Mouse (Mus musculus) intestine, embryonic 14.5 days (tissue): ENCODE measurements around the gene Stxbp4. TPM values are rescaled to one million over a fixed set of nuclear protein-coding genes. Genes with fewer than 3 reads are reported as not detected.

Experiments
- ATAC-seq: fragments of 200-750 bp; cut with Nextera tagmentation; replicated peaks from 2 replicates; pipeline ENCODE4 v1.8.0; 2017; ENCODE audit warnings: low read depth, moderate number of reproducible peaks, moderate TSS enrichment, moderate library complexity; ENCODE audit not compliant: low FRiP score, low TSS enrichment
- DNase-seq: peaks from one replicate; pipeline ENCODE4 v3.0.0-alpha.2; 2018; ENCODE audit warnings: low spot score
- H3K27ac ChIP-seq: fragments of 300-500 bp; sonication (generic); 2 replicates; pipeline ENCODE4 v1.5.1; 2014; ENCODE audit warnings: low read depth, mild to moderate bottlenecking, control low read depth
- H3K27me3 ChIP-seq: fragments of 300-500 bp; sonication (generic); replicated peaks from 2 replicates; pipeline ENCODE4 v1.6.1; 2014; ENCODE audit warnings: low read length, control low read depth; ENCODE audit not compliant: control insufficient read depth, insufficient read depth
- H3K36me3 ChIP-seq: fragments of 300-500 bp; sonication (generic); 2 replicates; pipeline ENCODE4 v1.6.1; 2014; ENCODE audit warnings: low read length, control low read depth; ENCODE audit not compliant: control insufficient read depth, insufficient read depth
- H3K4me1 ChIP-seq: fragments of 300-500 bp; sonication (generic); replicated peaks from 2 replicates; pipeline ENCODE4 v1.6.1; 2014; ENCODE audit warnings: low read length, control low read depth, mixed read lengths; ENCODE audit not compliant: control insufficient read depth, insufficient read depth
- H3K4me2 ChIP-seq: fragments of 300-500 bp; sonication (generic); 2 replicates; pipeline ENCODE4 v1.6.1; 2014; ENCODE audit warnings: low read length
- H3K4me3 ChIP-seq: fragments of 300-500 bp; sonication (generic); 2 replicates; pipeline ENCODE4 v1.5.1; 2014; ENCODE audit warnings: low read depth, low read length, control low read depth, mixed read lengths
- H3K9ac ChIP-seq: fragments of 300-500 bp; sonication (generic); 2 replicates; pipeline ENCODE4 v1.6.1; 2014; ENCODE audit warnings: mild to moderate bottlenecking, low read length
- H3K9me3 ChIP-seq: fragments of 300-500 bp; sonication (generic); 2 replicates; pipeline ENCODE4 v1.6.1; 2016; ENCODE audit warnings: low read length, control low read depth; ENCODE audit not compliant: control insufficient read depth
- WGBS: fragments of 180-500 bp; shearing (Covaris S2); extraction: QIAGEN DNeasy Blood & Tissue Kit; methylation state at CpG from one replicate; pipeline ENCODE4 v1.1.7; 2014; 5-methylcytosine and 5-hydroxymethylcytosine counted together
- polyA plus RNA-seq: library from polyadenylated mRNA; unstranded; fragments of >200 nt; fragmentation: Nextera tagmentation; extraction: Ambion mirVana; gene quantifications from 2 replicates; pipeline ENCODE4 v1.2.1, GENCODE M21; 2014

The Stxbp4 gene
- polyA plus RNA-seq, 1 experiment from 2014 or later: 18.7 TPM

DNA sequence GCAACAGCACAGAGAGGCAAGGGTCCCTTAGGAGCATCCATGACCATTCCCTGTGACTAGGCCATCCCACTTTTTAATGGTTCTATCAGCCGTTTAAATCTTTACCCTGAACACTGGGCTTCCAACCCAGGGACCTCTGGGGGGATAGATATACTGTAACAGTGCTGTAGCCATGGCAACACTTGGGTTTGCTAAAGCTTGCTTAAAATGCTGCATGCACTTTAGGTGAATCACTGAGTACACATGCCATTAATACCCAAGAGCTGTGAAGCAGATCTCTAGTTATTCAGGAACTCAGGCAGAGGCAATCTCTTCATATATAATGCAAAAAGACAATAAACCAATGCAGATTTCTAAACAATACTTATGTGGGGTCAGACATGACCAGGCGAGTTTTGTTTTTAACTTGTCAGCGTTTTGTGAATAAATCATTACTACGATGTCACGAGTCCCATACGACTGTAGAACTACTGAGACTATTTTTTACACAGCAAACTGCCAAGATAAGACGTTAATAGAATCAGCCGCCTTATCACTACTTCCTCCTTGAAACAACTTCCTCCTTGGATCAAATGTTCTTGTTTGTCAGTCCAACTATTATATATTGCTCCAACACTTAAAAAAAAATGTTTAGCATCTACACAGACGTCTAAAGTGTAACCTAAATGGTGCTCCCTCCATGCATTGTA, 79.4 kb downstream of the Stxbp4 start:
- Histone ChIP-seq H3K36me3 (no peaks in the 10 kb centered on the region), H3K27me3 (no peaks in the 10 kb centered on the region), H3K4me3 (no peak overlapping the region), H3K9me3 (no peaks in the 10 kb centered on the region), H3K9ac (no peak overlapping the region), H3K4me2 (no peak overlapping the region), H3K4me1 (no peaks in the 10 kb centered on the region), H3K27ac (no peak overlapping the region)
- DNase-seq: no peak
- no peak for ATAC-seq
- 62% methylated on average over 9 of the region's 9 CpGs for WGBS

DNA sequence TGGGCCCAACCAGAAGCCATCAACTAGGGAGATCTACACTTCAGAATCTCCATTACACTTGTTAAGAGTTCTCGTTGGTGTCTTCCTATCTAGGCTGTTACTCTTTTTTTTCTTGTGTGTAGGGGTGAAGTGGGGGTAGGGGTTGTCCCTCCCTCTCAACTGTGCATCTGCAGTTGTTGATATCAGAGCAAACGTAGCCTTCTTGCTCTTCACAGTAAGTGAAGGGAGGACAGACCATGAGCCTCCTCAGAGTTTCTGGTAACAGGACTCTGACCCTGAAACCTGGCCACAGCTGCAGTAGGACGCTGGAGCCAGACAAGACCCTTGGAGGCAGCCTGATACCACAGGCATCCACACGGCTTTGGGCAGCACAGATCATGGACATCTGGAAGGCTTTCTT, 81.4 kb downstream of the Stxbp4 start:
- 67% methylated on average over 4 of the region's 4 CpGs for WGBS
- ATAC-seq: no peak
- no peak for DNase-seq
- Histone ChIP-seq H3K27me3 (no peaks in the 10 kb centered on the region), H3K9ac (no peak overlapping the region), H3K27ac (no peak overlapping the region), H3K9me3 (no peaks in the 10 kb centered on the region), H3K36me3 (no peaks in the 10 kb centered on the region), H3K4me3 (no peak overlapping the region), H3K4me2 (no peak overlapping the region), H3K4me1 (no peaks in the 10 kb centered on the region)

DNA sequence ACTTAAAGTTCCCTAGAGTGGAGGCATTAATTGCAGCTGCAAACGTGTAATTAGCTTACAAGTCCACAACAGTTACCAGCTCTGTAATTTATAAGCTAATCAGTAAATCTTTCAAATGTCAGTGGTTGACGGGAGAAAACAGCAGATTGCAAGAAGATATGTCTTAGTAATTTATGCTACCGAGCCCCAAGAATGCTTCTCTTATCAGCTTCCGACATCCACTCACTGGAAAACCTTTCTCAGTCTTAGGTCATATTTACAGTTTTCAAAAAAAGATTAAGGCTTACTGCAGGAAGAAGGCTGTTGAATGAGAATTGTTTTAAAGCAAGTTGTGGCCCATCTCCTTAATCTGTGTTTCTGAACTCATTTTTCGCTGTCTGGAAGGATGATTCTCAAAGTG, 83.9 kb downstream of the Stxbp4 start:
- no peaks in the 10 kb centered on the region for H3K9me3 ChIP-seq
- H3K9ac ChIP-seq: no peak overlapping the region
- no peak overlapping the region for H3K27ac ChIP-seq
- no peaks in the 10 kb centered on the region for H3K4me1 ChIP-seq
- WGBS: 49% methylated on average over 5 of the region's 5 CpGs
- ATAC-seq: no peak
- no peak overlapping the region for H3K4me3 ChIP-seq
- H3K36me3 ChIP-seq: no peaks in the 10 kb centered on the region
- no peak for DNase-seq
- H3K4me2 ChIP-seq: no peak overlapping the region
- H3K27me3 ChIP-seq: no peaks in the 10 kb centered on the region

DNA sequence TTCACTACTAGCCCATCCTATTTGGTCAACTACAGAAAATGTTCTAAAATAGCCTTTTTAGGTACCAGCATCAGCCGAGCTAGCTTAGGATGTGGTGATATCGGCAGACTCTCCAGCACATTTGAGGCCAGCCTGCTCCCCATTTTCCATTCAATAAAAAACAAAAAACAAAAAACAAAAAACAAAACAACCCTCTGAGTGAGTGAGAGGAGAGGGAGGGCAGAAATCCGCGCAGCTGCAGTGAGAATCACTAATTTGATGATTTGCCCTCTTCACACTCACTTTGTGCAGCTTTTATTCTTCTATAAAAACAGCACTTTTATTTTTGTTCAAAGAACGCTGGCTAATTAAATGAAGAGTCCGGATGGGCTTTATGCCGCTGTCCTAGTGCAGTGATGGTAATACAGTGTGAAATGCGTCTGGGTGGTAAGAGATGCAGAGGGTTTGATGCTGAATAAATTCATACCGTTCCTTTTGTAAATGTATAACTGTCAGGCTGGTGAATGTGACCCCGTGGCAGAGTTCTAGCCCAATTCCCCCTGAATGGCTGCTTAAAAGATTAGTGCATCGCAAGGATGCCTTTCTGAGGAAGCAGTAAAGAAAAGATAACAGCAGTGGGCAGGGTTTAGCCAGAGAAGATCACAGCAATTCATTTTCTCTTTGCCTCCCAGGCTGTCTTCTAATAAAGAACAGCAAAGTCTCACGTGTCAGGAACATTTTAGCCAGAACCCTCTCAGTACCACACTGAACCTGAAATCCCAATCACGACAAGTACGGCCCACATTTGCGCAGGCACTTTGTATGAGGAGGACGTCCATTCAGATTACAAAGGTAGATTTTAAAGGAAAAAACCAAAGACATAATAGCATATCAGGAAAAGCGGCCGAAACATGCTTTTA, 85.3 kb downstream of the Stxbp4 start:
- Histone ChIP-seq H3K9me3 (no peaks in the 10 kb centered on the region), H3K9ac (no peak overlapping the region), H3K27me3 (no peaks in the 10 kb centered on the region), H3K4me2 (no peak overlapping the region), H3K4me1 (no peaks in the 10 kb centered on the region), H3K27ac (no peak overlapping the region), H3K36me3 (no peaks in the 10 kb centered on the region), H3K4me3 (no peak overlapping the region)
- DNase-seq (no peak), ATAC-seq (no peak)
- 70% methylated on average over 18 of the region's 18 CpGs for WGBS

DNA sequence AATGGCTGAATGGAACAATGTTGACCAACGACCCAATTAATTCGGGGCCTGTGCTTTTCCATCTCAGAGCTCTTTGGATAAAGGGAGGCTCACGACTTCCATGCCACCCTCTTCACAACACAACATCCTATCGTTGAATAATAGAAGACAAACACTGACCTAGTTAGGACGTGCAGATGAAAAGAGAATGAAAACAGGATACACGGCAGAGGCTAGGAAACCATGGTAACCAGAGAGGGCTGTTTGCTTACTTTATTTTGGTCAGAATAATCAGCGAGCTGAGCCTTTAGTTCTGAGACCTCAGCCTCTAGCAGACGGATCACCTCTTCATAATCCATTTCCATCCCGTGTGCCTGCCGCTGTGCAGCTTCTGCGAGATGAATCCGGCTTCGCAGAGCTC, 89.3 kb downstream of the Stxbp4 start:
- Histone ChIP-seq H3K9ac (no peak overlapping the region), H3K27me3 (no peaks in the 10 kb centered on the region), H3K4me1 (no peaks in the 10 kb centered on the region), H3K36me3 (0 out of 2 replicates have a peak, but pooled peaks cover 3% of the 10 kb centered on the region), H3K9me3 (no peaks in the 10 kb centered on the region), H3K4me2 (no peak overlapping the region), H3K4me3 (no peak overlapping the region), H3K27ac (no peak overlapping the region)
- WGBS: 55% methylated on average over 13 of the region's 13 CpGs
- DNase-seq: no peak
- ATAC-seq: no peak

DNA sequence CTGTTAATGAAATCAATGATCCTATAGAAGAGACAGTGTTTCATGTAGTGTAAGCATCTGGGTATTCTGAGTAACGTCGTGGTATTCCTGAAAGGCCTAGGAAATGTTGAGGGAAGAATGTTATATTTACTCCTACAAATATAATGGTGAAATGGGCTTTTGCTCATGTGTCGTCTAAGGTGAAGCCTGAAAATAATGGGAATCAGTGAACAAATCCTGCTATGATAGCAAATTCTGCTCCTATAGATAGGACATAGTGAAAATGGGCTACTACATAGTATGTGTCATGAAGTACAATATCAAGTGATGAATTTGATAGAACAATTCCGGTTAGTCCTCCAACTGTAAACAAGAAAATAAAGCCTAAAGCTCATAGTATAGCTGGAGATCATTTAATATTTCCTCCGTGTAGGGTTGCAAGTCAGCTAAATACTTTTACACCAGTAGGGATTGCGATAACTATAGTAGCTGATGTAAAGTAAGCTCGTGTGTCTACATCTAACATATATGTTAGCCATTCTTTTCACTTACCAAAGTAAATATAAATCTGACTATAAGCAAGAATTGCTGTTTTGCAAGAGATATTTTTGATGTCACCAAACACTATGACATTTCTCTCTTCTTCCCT, 99.1 kb downstream of the Stxbp4 start:
- ATAC-seq (no peak), DNase-seq (no peak)
- no peak overlapping the region for H3K27ac ChIP-seq
- 92% methylated on average over 7 of the region's 7 CpGs for WGBS
- H3K36me3 ChIP-seq: peaks cover 16% of the 10 kb centered on the region
- no peak overlapping the region for H3K4me3 ChIP-seq
- no peaks in the 10 kb centered on the region for H3K27me3 ChIP-seq
- no peaks in the 10 kb centered on the region for H3K4me1 ChIP-seq
- no peak overlapping the region for H3K4me2 ChIP-seq
- no peak overlapping the region for H3K9ac ChIP-seq
- H3K9me3 ChIP-seq: no peaks in the 10 kb centered on the region

DNA sequence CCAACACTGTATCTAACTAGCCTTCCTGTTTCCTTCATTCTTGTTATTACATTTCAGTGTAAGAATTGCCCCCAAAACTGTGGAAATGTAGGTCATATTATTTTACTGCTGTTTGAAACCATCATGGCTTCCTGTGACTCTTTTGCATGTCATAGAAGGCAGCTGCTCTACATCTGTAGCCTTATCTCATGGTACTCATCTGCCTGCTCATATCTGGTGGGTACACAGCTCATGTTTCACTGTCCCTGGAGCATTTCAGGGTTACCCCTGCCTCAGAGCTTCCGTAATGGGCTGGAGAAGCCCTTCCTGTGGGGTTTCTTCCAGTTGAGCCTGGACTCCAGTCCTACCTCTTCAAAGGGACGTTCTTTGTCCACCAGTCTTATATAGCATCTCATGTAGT, 112.6 kb downstream of the Stxbp4 start:
- ATAC-seq (no peak), DNase-seq (no peak)
- Histone ChIP-seq H3K9me3 (no peaks in the 10 kb centered on the region), H3K4me1 (no peaks in the 10 kb centered on the region), H3K4me2 (no peak overlapping the region), H3K27ac (no peak overlapping the region), H3K27me3 (no peaks in the 10 kb centered on the region), H3K36me3 (0 out of 2 replicates have a peak, but pooled peaks cover 2% of the 10 kb centered on the region), H3K4me3 (no peak overlapping the region), H3K9ac (no peak overlapping the region)
- 68% methylated on average over 2 of the region's 2 CpGs for WGBS

DNA sequence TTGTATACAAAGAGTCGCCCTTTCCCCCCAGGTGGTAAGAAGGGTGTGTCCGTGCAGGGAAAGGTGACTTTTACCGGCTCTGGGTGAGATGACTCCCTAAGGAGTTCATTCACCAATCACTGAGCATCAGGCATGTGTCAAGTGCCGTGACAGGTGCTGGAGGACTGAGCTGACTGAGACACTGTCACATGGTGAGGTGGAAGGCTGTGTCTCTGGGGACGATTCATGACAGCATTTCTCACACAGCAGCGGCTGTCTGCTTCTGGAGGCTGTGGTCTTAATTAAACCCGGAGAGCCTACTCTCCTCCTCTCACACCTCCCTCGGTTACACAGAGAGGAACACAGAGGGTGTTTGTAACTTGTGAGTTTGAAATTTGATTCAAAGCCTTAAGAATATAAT, 116.8 kb downstream of the Stxbp4 start:
- no peak for DNase-seq
- no peak for ATAC-seq
- H3K4me3 ChIP-seq: no peak overlapping the region
- H3K4me1 ChIP-seq: no peaks in the 10 kb centered on the region
- no peaks in the 10 kb centered on the region for H3K9me3 ChIP-seq
- H3K27me3 ChIP-seq: no peaks in the 10 kb centered on the region
- WGBS: 72% methylated on average over 8 of the region's 8 CpGs
- no peak overlapping the region for H3K27ac ChIP-seq
- no peak overlapping the region for H3K4me2 ChIP-seq
- no peak overlapping the region for H3K9ac ChIP-seq
- H3K36me3 ChIP-seq: peaks cover 12% of the 10 kb centered on the region
